Mouse (Mus musculus) erythroid progenitor cell, adult 5-6 weeks (primary cell): ENCODE data around the gene Rgs7bp. TPM values are rescaled to one million over a fixed set of nuclear protein-coding genes. Genes with fewer than 3 reads are reported as not detected.

Experiments used
- ATAC-seq: replicated peaks from 2 replicates; pipeline ENCODE4 v1.8.0; 2016; ENCODE audit warnings: moderate number of reproducible peaks, mild to moderate bottlenecking, moderate TSS enrichment, inconsistent platforms; ENCODE audit not compliant: poor library complexity, low FRiP score, severe bottlenecking
- total RNA-seq, 2 experiments: library from RNA; stranded (forward) in 1 of 2; stranded (reverse) in 1 of 2; fragments of 150-400 nt in 1 of 2; fragments of 186-747, 209-891 nt in 1 of 2; gene quantifications; 2 replicates each; pipeline versions ENCODE4 v1.2.3 to v1.2.4; 2015 to 2017; ENCODE audit warnings: low replicate concordance in 2 of 2

Gene Rgs7bp
- total RNA-seq, 2 experiments from 2014 or later = 0.84 TPM; not detected in 1

DNA sequence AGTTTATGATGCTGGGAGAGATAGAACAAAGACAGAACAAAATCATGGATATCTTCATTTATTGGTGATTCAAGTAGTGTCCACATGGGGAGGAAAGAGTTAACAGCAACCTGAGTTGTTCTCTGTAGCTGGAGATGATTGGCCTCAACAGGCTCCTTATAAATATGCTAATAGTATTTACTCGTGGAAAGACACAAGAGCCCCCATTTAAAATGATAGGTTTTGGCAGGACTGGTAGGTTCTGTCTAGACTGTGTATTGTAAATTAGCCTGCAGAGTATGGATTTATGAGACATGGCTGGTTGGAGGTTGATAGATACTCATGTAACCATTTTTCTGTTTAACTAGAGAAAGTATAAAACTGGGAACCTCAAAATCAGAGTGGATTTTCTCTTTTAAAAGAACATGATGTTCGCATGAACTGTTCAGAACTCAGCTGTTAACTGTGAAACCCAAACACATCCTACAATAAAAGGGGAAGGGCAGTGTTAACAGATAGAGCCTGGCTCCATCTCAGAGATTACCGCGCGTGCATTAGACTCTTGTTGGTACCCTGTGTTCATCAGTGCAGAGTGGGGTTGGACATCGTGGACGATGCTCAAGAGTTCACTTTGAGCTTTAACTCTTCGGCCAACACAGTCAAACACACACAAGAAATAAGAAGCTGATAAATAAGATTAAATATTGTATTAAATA lies 38.9 kb downstream of the Rgs7bp start:
- ATAC-seq = no peak

DNA sequence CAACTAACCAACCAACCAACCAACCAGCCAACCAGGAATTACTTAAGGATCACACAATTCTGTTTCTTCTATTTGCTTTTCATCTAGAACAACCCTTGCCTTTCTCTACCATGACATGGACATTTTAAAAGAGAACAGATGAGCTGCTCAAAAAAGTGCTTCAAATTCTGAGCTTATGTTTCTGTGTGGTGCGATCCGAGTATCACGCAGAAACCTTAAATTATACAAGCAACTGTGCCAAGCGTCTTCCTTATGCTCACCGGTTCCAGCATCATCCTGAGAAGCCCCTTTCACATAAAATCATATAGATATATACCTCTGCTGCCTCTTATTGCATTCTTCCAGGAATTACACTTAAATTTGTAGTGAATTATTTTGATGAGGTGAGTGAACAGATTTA lies 43.4 kb downstream of the Rgs7bp start:
- ATAC-seq = no peak

DNA sequence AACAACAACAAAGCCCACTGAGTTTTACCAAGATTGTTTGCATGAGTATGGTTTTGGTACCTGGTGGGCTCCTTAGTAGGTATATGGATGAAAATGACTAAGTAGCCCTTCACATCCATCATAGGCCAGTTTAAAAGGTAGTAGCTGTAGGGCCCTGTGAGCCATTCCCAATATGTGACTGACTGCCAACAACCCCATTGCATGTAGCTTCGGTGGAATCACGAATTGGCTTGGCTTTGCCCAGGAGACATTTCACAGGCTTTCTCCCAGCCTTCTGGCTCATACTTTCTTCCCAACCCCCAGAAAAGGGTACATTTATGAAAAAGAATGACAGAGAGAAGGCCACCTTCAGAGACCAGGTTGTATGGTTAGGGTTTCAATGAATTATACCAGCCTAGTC lies 45.8 kb downstream of the Rgs7bp start:
- ATAC-seq = no peak

DNA sequence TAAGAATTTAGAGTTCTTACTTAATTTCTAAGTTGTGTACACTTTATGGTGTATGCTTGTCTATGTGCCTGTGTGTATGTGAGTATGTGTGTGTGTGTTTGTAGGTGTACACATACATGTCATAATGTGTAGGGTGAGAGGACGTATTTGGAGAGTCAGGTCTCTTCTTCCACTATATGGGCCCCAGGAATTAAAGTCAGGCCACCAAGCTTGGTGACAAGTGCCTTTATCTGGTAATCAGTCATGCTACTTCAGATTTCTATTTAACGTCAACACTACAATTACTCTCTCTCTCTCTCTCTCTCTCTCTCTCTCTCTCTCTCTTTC lies 51.9 kb downstream of the Rgs7bp start:
- no peak for ATAC-seq

DNA sequence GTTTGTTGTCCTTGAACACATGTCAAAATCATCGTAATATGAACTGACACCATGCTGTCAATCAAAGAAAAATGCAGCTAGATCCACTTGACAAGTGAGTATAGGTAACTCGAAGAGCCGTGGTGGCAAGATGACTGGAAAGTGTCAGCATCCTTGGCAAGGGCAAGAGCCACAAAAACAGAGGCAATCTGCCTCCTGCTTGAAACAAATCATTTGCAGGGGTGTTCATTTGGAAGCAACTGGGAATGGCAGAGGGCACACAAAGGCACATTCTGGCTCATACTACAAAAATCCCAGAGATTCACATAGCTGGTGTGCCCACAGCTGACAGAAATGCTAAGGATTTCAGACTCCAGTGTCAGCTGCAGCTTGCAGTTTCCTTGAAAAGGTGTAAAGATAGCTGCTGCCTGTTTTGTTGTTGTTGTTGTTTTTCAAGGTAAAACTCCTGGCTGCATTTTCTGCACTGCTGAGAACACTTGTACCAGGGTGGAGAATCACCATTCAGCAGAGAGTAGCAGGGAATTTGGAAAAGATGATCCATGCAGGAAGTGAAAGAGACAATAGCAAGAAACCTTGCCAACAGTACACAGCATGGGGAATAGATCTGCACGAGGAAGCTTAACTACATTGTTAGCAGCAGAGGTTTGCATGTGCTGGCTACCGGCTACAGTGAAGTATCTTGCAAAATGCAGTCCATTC lies 52.4 kb downstream of the Rgs7bp start:
- ATAC-seq = no peak

DNA sequence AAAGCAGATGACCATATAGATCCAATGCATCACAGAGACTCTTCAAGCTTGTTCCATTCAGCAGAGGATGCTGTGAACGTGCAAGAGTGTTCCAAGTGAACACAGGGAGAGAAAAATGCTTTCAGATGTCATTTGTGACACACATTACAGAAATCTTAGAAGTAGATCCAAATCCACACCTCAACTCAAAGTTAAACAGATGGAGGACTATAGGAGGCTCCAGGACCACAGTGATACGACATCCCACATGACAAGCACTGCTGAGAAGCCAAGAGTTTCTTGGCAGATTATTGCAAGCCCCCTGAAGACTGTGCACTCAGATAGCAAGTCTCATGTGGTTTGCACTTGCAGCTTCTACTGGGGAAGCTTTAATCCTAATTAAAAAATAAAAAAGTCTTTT lies 53.0 kb downstream of the Rgs7bp start:
- ATAC-seq = no peak

DNA sequence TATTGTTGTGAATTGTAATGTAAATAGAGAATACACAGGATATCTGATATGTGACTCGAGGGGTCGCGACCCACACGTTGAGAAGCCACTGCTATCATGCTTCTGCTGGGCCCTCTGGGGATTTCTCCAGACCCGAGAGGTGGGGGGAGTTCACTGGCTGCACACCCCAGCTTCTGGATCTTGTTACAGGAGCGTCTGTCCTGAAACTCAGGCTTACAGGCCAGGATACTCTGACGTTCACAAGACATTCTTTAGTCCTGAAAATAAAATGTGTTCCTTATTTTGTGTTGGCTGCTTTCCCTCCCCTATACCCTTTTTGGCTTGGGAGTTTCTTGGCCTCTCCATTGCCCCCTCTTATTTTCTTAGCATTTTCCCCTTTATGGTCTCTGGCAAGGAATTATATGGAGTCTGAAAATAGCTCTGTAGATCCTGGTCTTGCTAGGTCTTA lies 65.9 kb downstream of the Rgs7bp start:
- ATAC-seq = no peak

DNA sequence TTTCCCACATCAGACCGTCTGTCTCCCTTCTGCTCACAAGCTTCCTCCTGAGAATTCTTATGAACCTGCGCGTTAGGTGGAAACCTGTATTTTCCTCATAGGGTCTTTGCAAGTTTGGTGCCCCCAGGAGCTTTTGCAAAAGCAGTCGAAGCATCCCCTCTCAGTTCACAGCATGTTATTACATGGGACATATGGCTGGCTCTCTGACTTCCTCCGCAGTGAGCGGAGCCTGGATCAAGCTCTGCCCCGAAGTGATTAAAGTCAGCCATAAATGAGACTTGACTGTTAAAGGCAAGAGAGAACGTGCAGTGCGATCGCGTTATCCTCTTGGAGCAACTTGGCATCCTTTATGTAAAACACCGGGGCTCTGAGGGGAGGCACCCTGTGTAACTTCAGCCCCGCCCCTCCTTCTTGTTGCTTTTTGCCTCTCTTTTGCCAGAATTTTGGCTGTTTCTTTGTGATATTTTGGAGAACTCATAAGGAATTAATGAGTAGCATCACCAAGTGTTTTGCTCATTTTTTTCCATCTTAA lies 66.7 kb downstream of the Rgs7bp start:
- no peak for ATAC-seq

DNA sequence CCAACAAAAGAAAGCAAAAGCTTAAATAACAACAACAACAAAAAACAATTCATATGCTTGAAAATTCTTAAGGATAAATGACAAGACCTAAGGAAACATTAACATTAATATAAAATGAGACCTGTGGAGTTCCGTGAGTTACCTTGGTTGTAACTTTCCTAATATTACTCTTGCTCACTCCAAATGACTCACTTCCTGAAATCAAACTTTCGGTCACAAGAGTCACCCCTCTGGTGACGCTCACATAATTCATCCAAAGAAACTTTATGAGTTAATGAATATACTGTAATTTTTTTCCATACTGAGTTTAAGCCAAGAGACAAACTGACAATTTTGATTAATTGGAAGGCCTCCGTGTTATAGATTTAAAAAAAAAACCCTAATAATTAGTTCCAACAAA lies 69.0 kb downstream of the Rgs7bp start:
- no peak for ATAC-seq

DNA sequence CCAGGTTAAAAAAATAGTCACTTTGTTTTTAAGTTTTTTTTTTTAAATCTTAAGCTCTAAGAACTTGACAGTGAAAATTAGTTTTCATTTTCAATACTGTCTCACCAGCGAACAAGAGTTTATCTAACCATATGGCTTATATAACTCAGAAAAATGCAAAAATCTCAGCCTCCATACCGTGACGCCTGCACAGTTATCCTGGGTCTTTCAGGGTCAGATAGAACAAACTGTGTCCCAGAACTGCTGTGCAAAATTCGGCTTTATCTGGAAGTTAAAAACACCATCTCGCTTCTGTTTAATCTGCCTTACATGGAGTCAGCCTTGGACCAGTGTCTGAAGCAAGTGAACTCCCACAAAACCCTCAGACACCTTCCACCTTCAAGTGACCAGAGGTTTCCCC lies 70.7 kb downstream of the Rgs7bp start:
- ATAC-seq = no peak

DNA sequence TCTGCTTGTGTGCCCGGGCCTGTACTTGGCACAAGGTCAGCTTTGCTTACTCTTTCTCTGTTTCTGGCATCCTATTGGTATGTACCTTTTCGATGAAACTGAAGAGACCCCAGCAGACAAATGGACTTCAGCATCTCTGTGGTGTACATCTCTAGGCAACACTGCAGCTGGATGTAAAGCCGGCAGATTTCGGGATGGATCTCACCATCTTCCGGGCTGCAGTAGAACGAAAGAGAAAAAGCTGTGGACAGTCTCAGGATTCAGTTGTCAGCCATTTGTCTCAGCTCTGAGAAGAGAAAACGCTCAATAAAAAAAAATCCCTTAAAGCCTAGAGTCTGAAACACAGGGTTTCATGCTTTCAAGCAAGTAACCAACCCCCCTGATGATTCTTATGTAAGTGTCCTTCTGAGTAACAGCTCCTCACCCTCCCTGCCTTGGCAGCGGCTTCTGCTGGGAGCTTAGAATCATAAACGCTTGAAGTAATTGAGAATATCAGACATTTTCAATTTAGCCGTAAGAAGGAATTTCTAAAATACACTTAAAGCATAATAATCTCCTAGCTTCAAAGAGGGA lies 71.9 kb downstream of the Rgs7bp start:
- no peak for ATAC-seq

DNA sequence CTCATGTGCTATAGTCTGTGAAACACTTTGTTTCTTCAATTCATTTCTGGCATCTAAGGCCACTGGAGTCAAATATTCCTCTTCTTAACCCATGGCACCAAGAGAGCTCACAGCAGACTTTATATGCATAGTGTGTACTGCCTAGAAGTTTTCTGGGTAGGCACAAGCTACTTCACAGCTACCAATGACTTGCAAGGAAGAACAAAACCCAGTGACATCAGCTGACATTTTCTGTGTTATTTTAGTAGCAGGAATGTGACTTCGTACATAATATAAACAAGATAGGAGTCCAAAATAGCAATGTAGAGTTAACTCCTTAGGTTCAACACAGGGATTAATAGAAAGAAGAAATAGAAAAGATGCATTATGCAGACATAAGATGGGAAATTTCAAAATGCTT lies 76.6 kb downstream of the Rgs7bp start:
- no peak for ATAC-seq

DNA sequence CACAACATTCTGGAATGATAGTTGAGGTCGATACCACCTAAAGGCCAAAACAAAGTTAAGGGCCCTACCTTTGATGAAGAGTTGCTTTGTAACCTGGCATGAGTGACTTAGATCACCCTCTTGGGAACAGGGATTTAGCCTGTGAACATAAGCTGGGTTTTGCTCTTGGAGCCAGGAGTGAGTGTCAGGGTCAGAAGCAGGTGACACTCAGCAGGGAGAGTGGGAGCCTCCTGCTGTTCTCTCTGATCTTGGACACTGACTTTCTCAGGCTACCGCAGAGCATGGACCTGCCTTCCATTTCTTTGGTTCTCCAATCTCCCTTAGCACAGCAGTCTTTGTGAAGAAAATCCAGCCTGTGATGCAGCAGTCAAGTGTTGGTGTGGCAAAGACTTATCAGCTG lies 87.2 kb downstream of the Rgs7bp start:
- no peak for ATAC-seq

DNA sequence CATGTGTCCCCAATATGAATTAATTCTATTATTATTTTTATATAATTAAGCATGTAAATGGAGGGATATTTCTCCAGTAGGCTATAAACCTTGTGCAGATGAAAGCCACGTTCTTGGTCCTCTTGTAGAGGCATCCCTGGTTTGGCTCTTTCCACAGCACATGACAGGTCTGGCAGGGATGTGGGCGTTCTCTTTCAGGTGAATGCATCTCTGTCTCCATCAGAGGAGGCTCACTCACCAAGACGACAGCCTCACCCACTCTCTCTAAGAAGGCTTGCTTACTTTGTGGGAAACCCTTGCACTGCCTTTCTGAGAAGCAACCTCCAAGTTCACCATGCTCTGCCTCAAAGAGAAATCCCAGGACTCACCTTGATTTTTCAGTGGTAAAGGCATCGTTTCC lies 91.0 kb downstream of the Rgs7bp start:
- ATAC-seq = no peak

DNA sequence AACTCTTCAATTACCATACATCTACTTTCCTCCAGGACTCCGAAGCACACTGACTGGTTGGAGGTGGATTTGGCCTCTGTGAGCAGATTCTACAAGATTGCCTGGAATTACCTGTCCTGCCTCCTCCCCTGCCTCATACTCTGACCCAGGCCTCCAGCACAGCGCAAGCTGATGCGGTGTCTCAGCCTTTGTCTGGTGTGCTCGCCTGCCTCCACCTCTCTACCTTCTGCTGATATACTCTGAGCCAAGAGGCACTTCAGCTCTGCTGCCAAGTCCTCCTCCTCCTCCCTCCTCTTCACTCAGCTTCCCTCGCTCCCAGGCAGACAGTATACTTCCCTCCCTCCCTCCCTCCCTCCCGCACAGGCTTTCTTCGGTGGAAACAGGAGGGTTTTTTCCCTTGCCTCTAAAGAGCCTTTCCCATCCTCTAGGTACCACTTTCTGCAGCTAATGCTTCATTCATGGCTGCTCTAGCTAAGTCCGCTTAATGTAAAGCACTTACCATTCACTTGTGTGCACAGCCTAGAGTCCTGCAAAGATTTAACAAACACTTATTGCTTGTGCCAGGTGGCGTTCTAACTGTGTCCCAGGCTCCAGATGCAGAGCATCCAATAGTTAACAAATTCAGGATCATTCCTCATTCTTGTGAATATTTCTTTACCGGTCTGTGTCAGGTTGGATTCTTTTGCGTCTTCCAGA lies 91.9 kb downstream of the Rgs7bp start:
- ATAC-seq = no peak

DNA sequence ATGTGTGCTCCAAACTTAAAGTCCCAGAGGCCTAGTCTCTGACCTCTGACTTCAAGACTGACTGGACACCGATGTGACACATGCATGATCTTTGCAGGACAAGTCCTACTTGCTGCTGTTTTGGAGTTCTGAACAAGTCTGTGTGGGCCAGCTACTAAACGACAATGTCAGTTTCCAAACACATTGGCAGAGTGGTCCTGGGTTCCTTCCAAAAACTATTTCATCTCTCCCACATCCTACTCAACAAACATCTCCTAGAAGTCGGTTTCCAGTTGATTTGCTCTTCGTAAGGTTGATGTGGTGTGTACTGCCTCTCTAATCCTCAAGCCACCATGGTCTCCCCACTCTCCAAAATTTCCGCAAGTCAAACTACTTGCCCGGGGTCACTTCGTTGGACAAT lies 92.6 kb downstream of the Rgs7bp start:
- ATAC-seq = no peak

DNA sequence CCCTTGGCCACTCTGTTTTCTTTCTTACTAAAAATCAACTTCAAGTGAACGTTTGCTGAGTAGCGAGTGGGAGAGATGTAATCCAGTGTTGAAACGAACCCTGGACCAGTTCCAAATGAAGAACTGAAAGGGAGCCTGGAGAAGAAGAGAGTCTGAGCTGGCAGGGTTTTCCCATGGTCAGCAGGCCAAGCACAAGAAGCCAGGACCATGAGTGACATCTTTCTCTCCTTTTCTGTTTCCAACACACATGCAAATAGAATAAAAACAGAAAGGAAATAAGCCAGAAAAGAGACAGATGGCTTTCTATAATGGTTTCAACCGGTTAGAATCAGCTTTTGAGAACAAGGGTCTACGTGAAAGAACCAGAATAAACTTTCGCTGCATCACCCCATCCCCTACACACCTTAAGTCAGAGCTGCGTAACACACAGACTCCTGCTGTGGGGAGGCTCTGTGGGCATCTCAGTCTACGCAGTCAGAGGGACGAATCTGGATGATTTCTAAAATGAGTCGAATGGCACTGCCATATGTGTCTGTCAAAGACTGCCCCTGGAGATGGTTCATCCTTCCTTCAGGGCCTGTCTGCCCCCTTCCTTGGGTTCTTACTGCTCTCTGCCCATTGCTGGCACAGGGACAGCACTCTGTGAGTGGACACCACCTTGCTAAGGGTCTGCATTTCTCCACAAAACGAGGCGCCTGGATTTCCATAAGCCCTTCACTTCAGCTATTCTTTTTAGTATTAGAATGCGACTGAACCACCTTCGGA lies 93.6 kb downstream of the Rgs7bp start:
- ATAC-seq = no peak

DNA sequence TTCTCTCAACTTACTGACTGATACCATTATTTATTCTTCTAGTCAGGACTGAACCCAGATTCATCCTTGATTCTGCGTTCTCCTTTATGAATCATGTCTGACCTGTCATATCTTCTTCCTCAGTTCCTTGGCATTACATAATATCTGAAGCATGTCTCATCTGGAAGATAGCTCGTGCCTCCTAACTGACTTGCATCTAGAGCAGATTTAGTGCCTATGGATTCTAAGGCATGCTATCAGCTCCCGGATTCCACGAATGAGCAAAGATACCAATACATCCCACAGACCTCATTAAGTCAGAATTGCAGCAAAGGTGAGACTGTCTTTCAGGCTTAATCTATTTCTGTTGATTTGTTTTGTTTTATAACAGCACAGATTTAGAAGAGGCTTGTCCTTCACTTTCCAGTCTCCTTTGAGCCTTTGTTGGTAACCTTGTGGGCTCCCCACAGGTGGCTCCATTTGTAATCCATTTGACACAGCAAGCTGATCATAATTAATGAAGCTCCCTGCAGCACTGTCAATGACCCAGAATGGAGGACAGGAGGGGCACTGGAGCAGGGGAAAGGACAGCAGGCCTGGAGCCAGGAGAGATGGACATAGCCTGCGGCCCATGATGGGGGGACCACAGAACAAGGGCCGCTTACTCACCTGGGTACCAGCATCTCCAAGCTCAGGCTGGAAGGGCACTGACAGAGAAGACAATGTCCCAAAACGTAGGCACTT lies 94.4 kb downstream of the Rgs7bp start:
- ATAC-seq = no peak

DNA sequence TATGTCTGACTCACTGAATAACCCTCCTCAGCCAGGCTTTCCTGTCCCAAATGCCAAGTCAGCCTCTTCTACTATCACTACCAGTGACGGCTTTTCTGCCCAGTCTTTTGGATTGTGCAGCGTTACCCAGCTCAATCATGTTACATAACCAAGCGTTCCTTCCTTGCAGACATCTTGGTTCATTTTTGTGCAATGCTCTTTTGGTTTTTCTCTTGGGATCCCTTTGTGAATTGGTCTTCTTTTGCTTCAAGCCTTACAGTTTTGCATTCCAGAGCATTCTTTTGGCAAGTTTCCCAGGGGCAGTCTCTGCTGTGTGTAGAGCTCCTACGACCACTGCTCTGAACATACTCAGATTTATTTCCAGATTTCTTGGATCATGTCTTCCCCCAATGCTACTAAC lies 95.0 kb downstream of the Rgs7bp start:
- no peak for ATAC-seq
